Mouse (Mus musculus): ENCODE results near the gene Apaf1.
A peak's percentile ranks its signal among the peaks of the same experiment; 100 is the strongest.

The Apaf1 gene

DNA sequence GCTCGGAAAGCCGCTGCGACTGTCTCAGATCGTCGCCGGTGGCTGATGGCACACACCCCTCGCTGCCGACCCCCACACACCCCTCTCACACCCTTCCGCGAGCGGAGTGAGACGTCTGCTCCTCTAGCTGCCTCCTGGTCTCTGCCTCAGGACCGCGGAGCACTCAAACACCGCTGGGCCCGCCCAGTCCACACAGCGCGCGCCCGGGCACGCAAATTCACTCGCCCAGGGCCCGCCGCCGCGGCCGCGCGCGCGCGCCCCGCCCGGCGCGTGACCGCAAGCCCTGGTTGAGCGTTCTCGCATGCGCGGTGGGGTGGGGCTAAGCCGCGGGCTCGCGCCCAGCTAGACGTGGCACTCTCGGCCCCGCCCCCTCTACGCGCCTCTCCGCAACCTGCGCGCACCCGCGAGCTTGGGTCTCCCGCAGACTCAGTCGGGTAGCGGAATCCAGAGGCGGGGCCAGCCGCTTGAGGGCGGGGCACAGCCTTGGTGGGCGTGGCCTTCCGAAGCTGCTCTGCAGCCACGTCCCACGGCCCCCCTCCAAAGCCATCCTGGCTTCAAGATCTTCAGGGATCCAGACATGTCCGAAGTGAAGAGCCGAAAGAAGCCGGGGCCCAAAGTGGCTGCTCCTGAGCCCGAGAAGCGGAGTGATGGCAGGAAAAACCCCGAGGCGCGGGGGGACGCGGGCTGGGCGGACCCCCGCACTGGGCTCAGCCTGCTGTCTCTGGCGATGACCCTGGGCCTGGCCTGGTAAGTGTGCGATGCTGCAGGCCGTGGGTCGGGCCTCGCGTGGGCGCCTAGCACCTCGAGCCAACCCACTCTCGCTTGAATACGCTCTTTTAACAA, at the start of gene Apaf1, which contains the start of gene Ikbip:
TSS of gene Apaf1 (minus strand) at position 221 of the 843 bp plus-strand sequence.
TSS of gene Ikbip (plus strand) at position 391 of the 843 bp plus-strand sequence.
- DNase-seq (ENCODE audit: low spot score in 2 of 2): peak; percentile 99

DNA sequence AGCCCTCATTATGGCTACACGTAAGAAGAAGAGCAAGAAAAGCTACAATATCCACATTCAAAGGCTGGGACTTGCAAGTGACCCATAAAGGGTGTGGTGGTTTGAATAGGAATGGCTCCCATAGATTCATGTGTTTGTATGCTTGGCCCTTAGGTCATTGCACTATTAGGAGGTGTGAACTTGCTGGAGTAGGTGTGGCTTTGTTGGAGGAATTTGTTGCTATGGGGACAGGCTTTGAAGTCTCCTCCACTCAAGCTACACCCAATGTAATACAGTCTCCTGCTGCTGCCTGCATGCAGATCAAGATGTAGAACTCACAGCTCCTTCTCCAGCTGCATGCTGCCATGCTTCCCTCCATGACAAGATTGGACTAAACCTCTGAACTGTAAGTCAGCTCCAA, 49.0 kb upstream of the Apaf1 start:
- DNase-seq (ENCODE audit: low spot score in 2 of 2): no peak

DNA sequence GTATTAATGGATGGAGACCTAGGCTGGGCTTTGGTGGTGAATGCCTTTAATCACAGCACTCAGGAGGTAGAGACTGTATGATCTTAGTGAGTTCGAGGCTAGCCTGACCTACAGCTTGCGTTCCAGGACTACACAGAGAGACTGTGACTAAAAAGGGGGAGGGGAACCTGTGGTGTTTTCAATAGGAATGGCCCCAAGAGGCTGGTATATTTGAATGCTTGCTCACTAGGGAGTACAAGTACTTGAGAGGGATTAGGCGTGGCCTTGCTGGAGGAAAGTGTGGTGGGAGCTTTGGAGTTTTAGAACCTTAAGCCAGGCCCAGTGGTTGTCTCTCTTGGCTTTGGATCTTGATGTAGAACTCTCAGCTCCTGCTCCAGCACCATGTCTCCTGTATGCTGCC, 48.2 kb upstream of the Apaf1 start:
- no peak for DNase-seq (ENCODE audit: low spot score in 2 of 2)

DNA sequence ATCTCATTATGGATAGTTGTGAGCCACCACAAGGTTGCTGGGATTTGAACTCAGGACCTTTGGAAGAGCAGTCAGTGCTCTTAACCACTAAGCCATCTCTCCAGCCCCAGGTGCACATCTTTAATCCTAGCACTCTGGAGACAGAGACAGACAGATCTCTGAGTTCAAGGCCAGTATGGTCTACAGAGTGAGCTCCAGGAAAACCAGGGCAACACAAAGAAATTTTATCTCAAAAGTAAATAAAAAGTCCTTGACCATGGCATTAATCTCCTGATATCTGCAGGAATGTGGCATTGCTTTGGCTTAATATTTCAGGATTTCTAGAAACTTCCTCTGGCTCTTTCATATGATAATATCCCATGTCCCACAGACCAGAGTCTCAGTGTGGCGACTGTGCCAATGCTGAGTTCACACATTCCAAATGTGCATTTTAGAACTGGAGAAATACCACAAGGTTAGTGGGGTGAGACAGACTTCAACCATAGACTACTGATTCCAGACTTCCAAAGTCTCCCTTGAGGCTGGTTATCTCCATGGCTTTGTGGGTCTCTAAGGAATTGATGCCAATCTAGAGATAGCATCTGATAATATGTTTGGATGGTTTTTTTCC, 46.1 kb upstream of the Apaf1 start:
- DNase-seq (ENCODE audit: low spot score in 2 of 2): no peak

DNA sequence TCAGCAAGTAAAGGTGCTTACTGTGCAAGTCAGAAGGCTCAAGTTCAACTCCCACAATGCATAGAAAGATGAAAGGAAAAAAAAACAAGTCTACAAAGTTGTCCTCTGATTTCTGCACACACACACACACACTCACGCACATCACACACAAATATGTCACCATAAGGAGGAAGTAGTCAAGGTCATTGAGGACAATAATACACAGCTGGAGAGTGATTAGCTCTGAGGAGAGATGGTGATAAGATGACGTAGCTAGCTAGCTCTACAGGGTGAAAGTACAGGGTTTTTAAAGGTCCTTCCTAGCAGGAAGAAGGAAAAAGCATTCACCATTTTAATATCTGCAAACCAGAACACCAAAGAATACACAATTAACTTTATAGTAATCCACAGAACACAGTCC, 44.8 kb upstream of the Apaf1 start:
- DNase-seq (ENCODE audit: low spot score in 2 of 2): no peak

DNA sequence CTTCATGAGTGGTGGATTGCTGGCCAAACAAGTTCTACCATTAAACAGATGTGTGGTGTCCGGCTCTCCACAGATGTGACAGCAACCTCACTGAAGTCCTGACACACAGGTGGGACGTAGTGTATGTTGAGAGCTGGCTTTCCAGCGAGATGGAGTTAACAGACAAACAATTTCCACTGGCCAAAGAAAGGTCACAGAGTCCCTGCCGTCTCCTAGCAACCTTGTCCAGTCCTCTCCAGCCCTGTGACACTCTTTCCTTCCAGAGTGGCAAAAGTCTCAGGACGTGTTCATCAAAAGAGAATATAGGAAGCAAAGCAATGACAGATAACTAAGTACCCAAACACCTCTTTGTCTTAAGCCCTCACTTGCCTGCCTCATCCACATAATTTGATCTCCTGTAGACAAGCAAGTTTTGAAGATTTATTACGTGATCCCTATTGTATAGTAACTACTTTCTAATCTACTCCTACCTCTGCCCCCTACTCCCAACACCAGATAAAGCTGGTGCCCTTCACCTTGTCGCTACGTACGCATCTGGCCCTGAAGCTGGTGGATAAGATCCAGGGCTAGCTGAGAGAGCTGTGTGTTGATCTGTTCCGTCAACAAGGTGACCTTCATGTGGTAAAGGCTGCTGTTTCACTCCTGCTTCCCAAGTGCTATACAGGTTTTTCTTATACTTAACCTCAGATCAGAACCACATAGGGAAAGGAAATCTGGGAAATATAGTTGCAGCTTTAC, 44.2 kb upstream of the Apaf1 start:
- DNase-seq (ENCODE audit: low spot score in 2 of 2): no peak

DNA sequence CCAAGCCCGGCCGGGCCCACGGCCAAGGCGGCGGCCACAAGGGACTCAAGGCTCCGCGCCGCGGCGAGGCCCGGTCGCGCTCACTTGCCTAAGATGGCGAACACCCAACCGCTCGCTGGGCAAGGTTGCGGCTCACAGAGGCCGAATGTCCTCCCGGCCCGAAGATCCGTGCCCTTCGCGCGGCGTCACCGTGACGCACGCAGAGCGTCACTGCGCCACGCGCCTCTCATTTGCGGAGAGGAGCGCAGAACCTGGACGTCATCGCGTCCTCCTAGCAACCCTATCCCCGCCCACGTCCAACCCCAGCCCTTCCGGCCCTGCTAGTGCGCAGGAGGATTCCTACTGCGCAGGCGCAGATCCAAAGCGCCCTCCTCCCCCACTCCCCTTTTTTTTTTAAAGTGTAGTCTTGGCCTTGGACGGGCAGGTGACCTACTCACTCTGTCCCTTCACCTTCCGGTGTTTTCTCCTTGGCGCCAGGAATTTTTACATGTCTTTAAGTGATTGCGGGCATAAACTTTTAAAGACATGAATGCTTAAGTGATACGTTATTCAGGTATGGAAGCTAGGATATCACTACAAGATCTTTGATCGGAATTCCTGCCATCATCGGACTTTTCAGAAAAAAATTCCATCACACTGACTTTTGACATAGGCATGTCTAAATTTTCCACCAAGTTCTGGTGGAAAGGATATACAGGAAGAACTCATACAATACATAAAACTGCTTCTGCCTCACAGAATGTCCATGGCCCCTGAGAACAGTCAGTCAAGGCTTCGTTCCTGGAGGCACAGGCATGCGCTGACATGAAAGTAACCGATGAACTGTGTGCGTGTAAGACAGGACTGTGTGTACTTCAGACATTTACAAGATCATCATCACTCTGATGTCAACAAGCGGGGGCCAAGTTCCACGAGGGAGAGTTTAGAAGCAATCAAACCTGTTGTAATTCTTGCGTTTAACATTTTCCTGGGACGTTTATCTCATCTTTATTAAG, 41.6 kb upstream of the Apaf1 start, which contains the start of gene Slc25a3:
TSS of gene Slc25a3 (minus strand) at position 232 of the 995 bp plus-strand sequence.
- peak; percentile 95 to 98 for DNase-seq (ENCODE audit: low spot score in 2 of 2)

DNA sequence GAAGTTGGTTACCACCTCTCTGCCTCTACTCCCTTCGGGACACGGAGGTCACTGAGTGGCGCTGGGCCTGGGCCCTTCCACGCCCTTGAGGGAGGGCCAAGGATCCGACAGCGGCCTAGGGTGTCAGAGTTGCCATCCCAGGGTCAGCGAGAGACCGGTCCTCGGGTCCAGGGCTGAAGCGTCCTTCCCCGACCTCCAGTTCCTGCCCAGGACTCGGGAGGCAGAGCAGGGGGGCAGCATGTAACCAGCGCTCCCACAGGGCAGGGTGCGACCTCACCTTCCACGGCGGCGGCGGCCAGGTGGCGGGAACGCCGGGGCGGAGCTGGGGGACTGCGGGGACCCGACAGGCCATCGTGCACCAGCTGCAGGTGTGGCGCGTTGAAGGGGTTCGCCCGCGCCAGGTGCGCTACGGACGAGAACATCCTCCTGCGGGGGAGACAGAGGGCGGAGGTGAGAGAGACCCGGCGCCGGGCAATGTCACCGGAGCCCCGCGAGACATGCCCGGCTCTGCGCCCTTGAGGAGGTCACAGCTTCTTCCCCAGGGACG, 40.8 kb upstream of the Apaf1 start:
- no peak for DNase-seq (ENCODE audit: low spot score in 2 of 2)

DNA sequence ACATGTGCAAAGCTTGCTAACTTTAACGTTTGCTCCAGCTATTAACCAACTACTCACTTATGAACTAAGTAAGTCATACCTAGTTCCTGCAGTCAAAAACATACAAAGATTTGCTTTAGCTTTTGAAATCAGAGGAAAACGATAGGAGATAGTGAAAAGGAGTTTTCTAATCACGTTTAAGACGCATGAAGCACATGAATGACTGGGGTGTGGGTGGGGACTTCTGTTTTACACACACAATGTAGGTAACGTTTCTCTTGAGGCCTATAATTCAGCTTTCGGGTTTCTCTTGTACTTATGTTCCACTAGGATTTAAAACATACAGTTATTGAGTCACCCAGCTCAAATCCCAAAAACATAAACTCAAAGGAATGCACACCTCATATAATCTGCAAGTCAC, 40.1 kb upstream of the Apaf1 start:
- DNase-seq (ENCODE audit: low spot score in 2 of 2): no peak

DNA sequence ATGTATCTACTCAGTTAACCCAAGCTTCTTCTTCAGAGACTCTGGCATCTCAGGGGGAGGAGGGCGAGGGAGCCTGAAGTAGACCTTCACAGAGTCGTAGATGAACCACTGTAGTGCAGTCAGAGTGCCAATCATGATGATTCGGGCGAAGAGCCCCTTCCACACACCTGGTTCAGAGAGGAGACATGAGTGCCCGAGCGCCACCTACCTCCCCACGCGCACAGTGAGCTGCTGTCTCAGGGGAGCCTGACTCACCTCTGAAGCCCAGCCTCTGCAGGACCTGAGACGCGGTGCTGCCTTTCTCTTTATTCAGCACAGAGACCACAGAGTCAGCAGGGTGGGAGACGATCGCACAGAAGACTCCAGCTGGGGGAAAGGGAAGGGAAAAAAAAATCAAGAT, 34.4 kb upstream of the Apaf1 start:
- no peak for DNase-seq (ENCODE audit: low spot score in 2 of 2)

DNA sequence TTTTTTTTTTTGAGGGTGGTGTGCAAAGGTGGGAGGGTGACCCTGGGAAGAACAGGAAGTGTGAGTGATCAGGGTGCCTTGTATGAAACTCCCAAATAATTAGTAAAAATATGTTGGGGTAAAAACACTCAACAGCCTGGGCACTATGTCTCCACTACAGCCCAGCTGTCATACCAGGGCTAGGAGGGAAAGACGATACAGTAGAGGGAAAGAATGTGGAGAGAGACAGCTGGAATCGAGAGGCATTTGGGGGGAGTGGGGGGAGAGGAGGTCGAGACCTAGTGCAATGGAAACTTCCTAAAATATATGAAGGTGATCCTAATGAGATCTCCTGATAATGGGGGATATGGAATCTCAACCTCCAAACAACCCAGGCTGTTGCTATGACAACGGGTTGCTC, 27.3 kb upstream of the Apaf1 start:
- no peak for DNase-seq (ENCODE audit: low spot score in 2 of 2)

DNA sequence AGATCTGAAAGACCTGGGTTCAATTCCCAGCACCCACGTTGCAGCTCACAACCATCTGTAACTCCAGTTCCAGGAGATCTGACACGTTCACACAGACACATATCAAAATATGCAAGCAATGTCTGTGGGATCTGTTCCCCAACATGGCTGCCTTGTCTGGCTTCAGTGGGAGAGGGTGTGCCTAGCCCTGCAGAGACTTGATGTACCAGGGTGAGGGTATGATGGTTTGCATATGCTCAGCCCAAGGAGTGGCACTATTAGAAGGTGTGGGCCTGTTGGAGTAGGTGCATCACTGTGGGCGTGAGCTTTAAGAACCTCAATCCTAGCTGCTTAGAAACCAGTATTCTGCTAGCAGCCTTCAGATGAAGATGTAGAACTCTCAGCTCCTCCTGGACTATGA, 23.4 kb upstream of the Apaf1 start:
- no peak for DNase-seq (ENCODE audit: low spot score in 2 of 2)

DNA sequence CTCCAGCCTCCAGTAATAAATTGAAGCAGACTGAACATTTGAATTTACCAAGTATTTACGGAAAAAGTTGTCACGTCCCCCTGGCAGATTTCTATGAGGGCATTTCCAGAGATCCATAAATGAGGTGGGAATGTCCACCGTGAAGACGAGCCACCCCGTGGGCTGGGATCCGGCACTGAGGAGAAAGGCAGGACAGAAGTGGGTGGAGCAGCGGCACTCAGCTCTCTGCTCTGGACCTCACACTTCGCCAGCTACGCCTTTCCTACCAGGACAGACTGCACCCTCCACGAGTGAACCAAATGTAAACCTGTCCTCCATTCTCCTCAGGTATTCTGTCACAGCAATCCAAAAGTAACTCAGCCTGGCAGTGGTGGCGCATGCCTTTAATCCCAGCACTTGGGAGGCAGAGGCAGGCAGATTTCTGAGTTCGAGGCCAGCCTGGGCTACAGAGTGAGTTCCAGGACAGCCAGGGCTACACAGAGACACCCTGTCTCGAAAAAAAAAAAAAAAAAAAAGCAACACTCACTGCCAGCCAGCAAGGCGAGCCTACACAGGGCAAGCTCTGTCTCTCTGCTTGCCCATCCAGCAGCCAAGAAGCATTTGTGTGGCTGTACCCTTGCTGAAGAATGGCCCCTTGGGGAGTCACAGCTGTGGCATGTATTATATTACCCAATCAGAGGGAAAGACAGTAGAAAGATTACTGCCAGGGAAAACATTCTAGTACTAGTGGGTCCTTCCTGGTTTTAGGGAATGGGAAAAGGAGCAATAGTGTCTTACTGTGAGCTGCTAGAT, 20.4 kb upstream of the Apaf1 start:
- no peak for DNase-seq (ENCODE audit: low spot score in 2 of 2)

DNA sequence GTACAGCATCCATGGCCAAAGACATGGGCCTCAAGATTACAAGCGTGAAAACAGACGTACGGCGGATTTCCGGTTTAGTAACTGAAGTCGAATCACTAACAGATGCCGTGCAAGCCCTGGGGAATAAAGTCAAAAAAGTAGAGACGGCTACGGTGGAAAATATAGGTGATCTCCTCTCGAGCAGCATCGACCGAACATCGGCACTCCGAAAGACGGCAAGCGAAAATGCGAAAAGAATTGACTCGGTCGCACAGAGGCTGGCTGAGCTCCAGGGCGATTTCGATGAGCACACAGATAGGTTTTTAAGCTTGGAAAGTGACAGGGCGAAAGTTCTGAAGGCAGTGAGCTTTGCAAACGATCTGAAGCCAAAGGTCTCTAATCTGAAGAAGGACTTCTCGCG, 19.4 kb upstream of the Apaf1 start:
- no peak for DNase-seq (ENCODE audit: low spot score in 2 of 2)

DNA sequence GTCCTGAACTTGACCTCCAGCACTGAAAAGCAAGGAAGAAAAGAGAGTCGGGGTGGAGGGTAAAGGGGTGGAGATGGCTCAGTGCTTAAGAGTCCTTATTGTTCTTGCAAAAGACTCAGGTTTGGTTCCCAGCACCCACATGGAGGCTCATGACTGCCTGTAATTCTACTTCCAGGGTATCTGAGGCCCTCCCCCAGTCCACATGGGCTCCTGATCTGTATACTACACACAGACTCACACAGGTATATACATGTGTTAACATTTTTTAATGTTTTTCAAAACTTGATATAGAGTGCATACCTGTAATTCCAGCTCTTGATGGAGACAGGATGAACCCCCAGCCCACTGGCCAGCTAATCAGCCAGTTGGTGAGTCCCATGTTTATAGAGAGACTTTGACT, 17.5 kb upstream of the Apaf1 start:
- no peak for DNase-seq (ENCODE audit: low spot score in 2 of 2)

DNA sequence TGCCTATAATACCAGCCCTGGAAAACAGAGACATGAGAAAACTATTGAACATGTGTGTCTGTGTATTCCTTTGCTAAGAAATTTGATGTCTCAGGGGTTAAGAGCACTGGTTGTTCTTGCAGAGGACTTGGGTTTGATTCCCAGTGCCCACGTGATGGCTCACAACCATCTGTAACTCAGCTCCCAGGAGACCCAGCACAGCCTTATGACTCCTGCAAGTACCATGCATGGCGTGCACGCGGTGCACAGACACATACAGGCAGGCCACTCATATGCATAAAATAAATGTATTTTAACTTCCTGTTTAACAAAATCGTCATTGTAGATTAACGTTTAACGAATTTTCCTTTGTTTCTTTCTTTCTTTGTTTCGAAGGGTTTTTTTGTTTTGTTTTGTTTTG, 15.5 kb upstream of the Apaf1 start:
- no peak for DNase-seq (ENCODE audit: low spot score in 2 of 2)

DNA sequence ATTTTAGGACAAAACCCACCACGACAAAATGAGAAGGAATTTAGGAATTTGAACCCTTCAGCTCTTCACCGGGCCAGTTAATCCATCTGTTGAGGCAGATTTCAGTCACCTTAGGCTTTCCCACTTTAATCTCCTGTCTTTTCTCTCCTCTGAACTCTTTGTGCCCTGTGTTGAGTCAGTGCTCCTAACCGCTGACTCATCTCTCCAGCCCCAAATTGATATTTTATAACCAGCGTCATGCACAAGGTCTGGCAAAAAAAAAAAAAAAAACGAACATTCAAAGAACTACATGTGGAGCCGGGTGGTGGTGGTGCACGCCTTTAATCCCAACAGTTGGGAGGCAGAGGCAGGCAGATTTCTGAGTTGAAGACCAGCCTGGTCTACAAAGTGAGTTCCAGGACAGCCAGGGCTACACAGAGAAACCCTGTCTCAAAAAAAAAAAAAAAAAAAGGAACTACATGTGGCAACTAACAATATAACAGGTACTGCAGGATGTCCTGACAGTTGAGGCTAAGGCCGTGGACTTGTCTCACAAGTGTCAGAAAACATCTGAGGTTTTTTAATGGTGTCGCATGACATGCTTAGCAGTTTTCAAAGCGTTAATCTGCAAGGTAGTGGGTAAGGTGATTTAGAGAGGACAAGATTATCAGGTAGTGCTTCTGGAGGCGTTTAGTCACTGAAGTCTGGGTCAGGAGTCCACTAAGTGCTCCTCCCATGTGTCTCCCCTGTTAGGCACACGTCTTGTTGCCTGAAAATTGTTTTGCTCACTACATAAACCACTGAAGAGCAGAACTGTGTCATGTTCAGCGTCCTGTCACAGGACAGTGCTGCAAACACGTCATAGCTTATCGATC, 11.9 kb upstream of the Apaf1 start:
- DNase-seq (ENCODE audit: low spot score in 2 of 2): no peak

DNA sequence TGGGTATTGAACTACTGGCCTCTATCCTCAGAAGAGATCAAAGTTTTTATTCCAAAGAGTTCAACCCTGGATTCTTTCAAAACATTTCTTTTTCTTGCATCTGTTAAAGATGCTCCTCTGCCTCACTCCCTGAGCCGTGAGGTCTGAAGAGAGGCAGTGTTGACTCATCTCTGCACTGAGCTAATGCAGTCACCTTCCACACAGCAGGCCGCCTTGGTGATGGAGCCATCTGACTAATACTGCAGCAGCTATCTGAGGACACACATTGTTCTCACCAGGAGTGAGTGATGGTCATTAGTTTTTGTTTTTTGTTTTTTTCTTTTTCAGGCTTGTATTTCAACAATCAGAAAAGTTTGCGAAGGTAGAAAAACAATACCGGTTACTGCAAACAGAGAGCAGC, 10.2 kb upstream of the Apaf1 start:
- no peak for DNase-seq (ENCODE audit: low spot score in 2 of 2)

DNA sequence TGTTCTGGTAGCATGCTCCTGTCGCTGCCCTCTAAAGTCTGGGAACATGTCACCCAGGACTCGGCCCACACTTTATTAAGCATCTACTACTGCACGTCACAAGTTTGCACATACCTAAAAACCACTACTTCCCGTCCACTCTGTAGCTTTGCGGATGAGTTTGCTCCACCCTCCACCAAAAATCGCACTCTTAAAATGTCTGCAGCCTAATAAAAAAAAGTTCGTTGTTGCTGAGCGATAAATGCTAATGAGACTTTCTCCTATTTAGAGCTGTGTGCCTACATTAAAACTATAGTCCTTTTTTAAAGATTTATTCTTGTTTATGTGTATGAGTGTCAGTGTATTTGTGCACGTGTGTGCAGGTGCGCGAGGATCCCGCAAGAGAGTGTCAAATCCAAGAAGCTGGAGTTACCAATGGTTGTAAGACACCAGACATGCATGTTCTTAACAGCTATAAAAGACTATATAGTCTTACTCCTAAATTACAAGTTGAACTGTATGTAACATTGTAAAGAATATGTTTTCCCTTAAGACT, 890 bp upstream of the Apaf1 start:
- no peak for DNase-seq (ENCODE audit: low spot score in 2 of 2)
